In genomic region chr1:37043196-37043595, GRCm38 (mm10) we compare ENCODE assay signal across 30 mouse cellular contexts. TPM values are rescaled to one million over a fixed set of nuclear protein-coding genes. Genes with fewer than 3 reads are reported as not detected.
DNase-seq lines count a peak whose midpoint lies in the region; ATAC-seq lines count a peak whose summit lies in the region.
"Had no signal": no experiment of that assay in that cellular context is flagged by ENCODE, and none has a peak within 500 bp of the region (broad histone marks: within the 10 kb centered on the region; RNA-seq: fewer than 3 reads in every experiment).

No protein-coding gene starts in this region.

- no peak overlapping the region for H3K4me3 ChIP-seq in heart, embryonic 11.5 days (ENCODE audit: low read depth, low read length)
- H3K4me3 ChIP-seq in midbrain, embryonic 11.5 days (ENCODE audit: low read depth, low read length) = no peak overlapping the region
- H3K4me3 ChIP-seq: embryonic facial prominence, embryonic 13.5 days; embryonic facial prominence, embryonic 15.5 days; erythroblast, embryonic 14.5 days; forebrain, embryonic 10.5 days; forebrain, embryonic 12.5 days had no signal

- no peaks in the 10 kb centered on the region for H3K4me1 ChIP-seq in heart, embryonic 11.5 days (ENCODE audit: control insufficient read depth, insufficient read depth, low read length)
- H3K4me1 ChIP-seq in midbrain, embryonic 11.5 days (ENCODE audit: control insufficient read depth, insufficient read depth, low read length) = no peaks in the 10 kb centered on the region
- H3K4me1 ChIP-seq: forebrain, embryonic 10.5 days; forebrain, embryonic 12.5 days had no signal

- H3K36me3 ChIP-seq in heart, embryonic 11.5 days (ENCODE audit: control insufficient read depth, insufficient read depth, low read length) = no peaks in the 10 kb centered on the region
- no peaks in the 10 kb centered on the region for H3K36me3 ChIP-seq in midbrain, embryonic 11.5 days (ENCODE audit: control insufficient read depth, insufficient read depth, low read length)
- H3K36me3 ChIP-seq: embryonic facial prominence, embryonic 13.5 days; embryonic facial prominence, embryonic 15.5 days; forebrain, embryonic 10.5 days; forebrain, embryonic 12.5 days; G1E had no signal

- no peaks in the 10 kb centered on the region for H3K9me3 ChIP-seq in heart, embryonic 11.5 days (replicated peaks; ENCODE audit: control insufficient read depth, low read length)
- no peaks in the 10 kb centered on the region for H3K9me3 ChIP-seq in midbrain, embryonic 11.5 days (ENCODE audit: control insufficient read depth, low read length)
- H3K9me3 ChIP-seq: embryonic facial prominence, embryonic 13.5 days; embryonic facial prominence, embryonic 15.5 days; forebrain, embryonic 12.5 days; G1E had no signal

- H3K4me2 ChIP-seq in heart, embryonic 11.5 days = no peak overlapping the region
- no peak overlapping the region for H3K4me2 ChIP-seq in midbrain, embryonic 11.5 days
- H3K4me2 ChIP-seq: embryonic facial prominence, embryonic 13.5 days; embryonic facial prominence, embryonic 15.5 days; forebrain, embryonic 12.5 days had no signal

- intact Hi-C loops in left cerebral cortex, postnatal 25 days (cut with DNase I) = no loop called here

- H3K27me3 ChIP-seq in heart, embryonic 11.5 days (ENCODE audit: control insufficient read depth, insufficient read depth, low read length) = no peaks in the 10 kb centered on the region
- H3K27me3 ChIP-seq in midbrain, embryonic 11.5 days (ENCODE audit: control insufficient read depth, insufficient read depth, low read length) = no peaks in the 10 kb centered on the region
- H3K27me3 ChIP-seq: CH12.LX; embryonic facial prominence, embryonic 13.5 days; embryonic facial prominence, embryonic 15.5 days; forebrain, embryonic 12.5 days had no signal

- ATAC-seq in heart, embryonic 11.5 days (replicated peaks; ENCODE audit: insufficient number of reproducible peaks, low FRiP score, low TSS enrichment) = no peak
- no peak for ATAC-seq in midbrain, embryonic 11.5 days (ENCODE audit: low FRiP score)
- ATAC-seq: activated CD4-positive, CD25-positive, alpha-beta regulatory T cell, adult 4 months; CD4-positive, CD25-positive, alpha-beta regulatory T cell, adult 4 months; forebrain, embryonic 14.5 days; forebrain, embryonic 16.5 days; Patski had no signal

- H3K27ac ChIP-seq in heart, embryonic 11.5 days (ENCODE audit: low read depth, low read length) = no peak overlapping the region
- no peak overlapping the region for H3K27ac ChIP-seq in midbrain, embryonic 11.5 days (ENCODE audit: low read depth, low read length)
- H3K27ac ChIP-seq: embryonic facial prominence, embryonic 13.5 days; embryonic facial prominence, embryonic 15.5 days; forebrain, embryonic 10.5 days; forebrain, embryonic 12.5 days had no signal

- no peak overlapping the region for H3K9ac ChIP-seq in heart, embryonic 11.5 days (ENCODE audit: low read depth, low read length)
- no peak overlapping the region for H3K9ac ChIP-seq in midbrain, embryonic 11.5 days (ENCODE audit: low read length)
- H3K9ac ChIP-seq: embryonic facial prominence, embryonic 13.5 days; embryonic facial prominence, embryonic 15.5 days; forebrain, embryonic 12.5 days had no signal

- 78% methylated on average over 3 of the region's 3 CpGs for WGBS in heart, embryonic 11.5 days (ENCODE audit: insufficient replicate concordance)
- 92% methylated on average over 3 of the region's 3 CpGs for WGBS in midbrain, embryonic 11.5 days

- DNase-seq in heart, adult 11 months = peak; percentile 43
- DNase-seq in ES-CJ7 (ENCODE audit: low read depth, low spot score) = peak; percentile 50
- peak; percentile 81 for DNase-seq in R1 (ENCODE audit: low read depth, low spot score)
- no peak for DNase-seq in adrenal gland, adult 8-10 months
- no peak for DNase-seq in midbrain, embryonic 11.5 days (ENCODE audit: low spot score, missing footprints)
- DNase-seq in left cerebral cortex, postnatal 25 days (ENCODE audit: low spot score in 2 of 2) = no peak
- DNase-seq: adrenal gland, postnatal 10 days; adrenal gland, postnatal 25 days; B cell, adult 2 months; cerebellum, adult 11 months; cerebellum, adult 18-20 months; cerebellum, adult 8-10 months; cerebellum, adult 9-11 months; cerebellum, postnatal 14 days; cerebellum, postnatal 36 days; embryo, embryonic 11 days had no signal

RNA-seq across cellular contexts. Expression of gene Vwa3b, which starts 16.8 kb away (rescaled TPM):
- polyA plus RNA-seq in heart, embryonic 11.5 days (2014; fragmentation: Nextera tagmentation; extraction: Ambion mirVana) = 0.25 TPM in 1 of 2 replicates, not detected in the other
- total RNA-seq in adrenal gland, adult 8-10 months (2022) = 1 to 10 TPM in 2 of 4 experiments, under 1 TPM in 2; 0.46 to 1.3 (median 1.0) TPM
- polyA plus RNA-seq in midbrain, embryonic 11.5 days (2014; fragmentation: Nextera tagmentation; extraction: Ambion mirVana) = 0.23 TPM in 1 of 2 replicates, not detected in the other
- total RNA-seq in left cerebral cortex, postnatal 25 days (2021) = 1 to 10 TPM; 1.7 to 2.1 TPM
- total RNA-seq: CH12.LX; common myeloid progenitor, adult 5-6 weeks had no signal
- polyA plus RNA-seq: erythroblast, embryonic 14.5 days; G1E; Patski had no signal

Comparison
In these comparisons a context has a peak if more than half of its experiments do, and no peak if none do; other contexts are left out.
1. DNase-seq: peak in heart, adult 11 months (single experiment), ES-CJ7 (single experiment) and R1 (single experiment); none in adrenal gland, adult 8-10 months (single experiment), midbrain, embryonic 11.5 days (single experiment) and left cerebral cortex, postnatal 25 days (0 of 2).